Mouse (Mus musculus) cerebellum, adult 2 months (tissue): ENCODE results near the gene Alg9.

ENCODE experiments used
- CTCF ChIP-seq: fragments of 200-500 bp; IDR thresholded peaks from 2 replicates; pipeline ENCODE4 v1.5.1; 2011; ENCODE audit warnings: low read depth, mild to moderate bottlenecking, control low read depth, low read length, moderate library complexity, borderline replicate concordance; ENCODE audit not compliant: insufficient read depth
- POLR2A ChIP-seq: fragments of 200-500 bp; IDR thresholded peaks from 2 replicates; pipeline ENCODE4 v1.6.1; 2011; ENCODE audit warnings: low read length, control low read depth, borderline replicate concordance; ENCODE audit not compliant: insufficient read depth

- TF ChIP-seq CTCF (no peak), POLR2A (no peak)
Measured at GRCm38 (mm10) chr9:50836097-50836496, 61.3 kb downstream of the Alg9 start.
